Mouse (Mus musculus) adrenal gland, postnatal 10 days (tissue): ENCODE data around the gene Hbb-bt. TPM values are rescaled to one million over a fixed set of nuclear protein-coding genes. Genes with fewer than 3 reads are reported as not detected.
"Not testable (repeated sequence)": the region's sequence is repeated elsewhere in the genome, so short reads cannot be mapped to it uniquely, and the experiment has no call there.

Experiments
- DNase-seq: peaks from one replicate; pipeline ENCODE4 v3.0.0; 2021; ENCODE audit warnings: mixed read lengths
- total RNA-seq, 2 experiments: library from RNA; stranded (reverse); gene quantifications; 2 replicates each; pipeline ENCODE4 v1.2.3; 2021

The Hbb-bt gene
- total RNA-seq, 2 experiments from 2014 or later: 489 to 710 TPM

DNA sequence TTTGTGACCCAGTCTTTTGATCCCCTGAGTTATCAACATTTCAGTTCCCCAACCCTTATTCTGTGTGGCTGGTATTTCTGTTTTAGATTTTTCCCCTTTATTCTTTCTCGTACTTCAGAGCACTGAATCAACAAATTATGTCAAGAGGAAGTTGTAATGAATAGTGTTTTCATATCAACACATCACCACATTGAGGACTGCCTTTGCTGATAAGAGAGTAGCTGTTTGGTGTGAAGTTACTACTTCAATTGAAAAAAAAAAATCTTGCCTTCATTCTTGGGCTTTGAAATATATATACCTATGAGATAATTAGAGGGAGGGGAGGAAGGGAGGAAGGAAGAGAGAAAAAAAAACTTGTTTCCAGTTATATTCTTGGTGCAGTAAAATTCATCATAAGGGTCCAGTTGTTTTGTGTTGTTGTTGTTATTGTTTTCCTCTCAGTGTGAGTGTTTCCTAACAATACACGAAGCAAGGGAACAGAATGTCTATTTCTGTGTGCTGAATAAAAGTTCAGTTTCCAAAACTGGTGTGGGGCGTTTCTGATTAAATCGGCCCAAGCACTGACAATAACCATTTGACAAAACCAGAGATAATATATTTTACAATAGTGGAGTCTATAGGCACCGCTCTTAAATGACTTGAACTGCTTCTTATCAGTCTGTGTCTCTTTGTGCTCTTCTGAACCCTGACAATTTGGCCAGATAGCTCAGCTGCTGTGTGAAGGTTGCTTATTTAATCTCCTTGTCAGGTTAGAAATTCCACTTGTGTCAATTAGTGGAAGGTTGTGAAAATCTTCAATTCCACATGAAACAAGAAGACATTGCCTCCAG is 4.6 kb downstream of the Hbb-bt start:
- no peak for DNase-seq

DNA sequence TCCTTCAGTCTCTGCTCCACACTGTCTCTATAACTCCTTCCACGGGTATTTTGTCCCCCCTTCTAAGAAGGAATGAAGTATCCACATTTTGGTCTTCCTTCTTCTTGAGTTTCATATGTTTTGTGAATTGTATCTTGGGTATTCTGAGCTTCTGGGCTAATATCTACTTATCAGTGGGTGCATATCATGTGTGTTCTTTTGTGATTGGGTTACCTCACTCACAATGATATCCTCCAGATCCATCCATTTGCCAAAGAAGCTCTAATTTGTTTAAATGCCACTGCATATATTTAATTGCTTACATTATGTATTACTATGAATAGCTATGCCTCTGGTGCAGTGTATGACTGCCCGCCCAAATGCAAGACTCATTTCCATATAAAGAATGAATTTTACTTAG is 5.7 kb downstream of the Hbb-bt start:
- DNase-seq: not testable (repeated sequence)

DNA sequence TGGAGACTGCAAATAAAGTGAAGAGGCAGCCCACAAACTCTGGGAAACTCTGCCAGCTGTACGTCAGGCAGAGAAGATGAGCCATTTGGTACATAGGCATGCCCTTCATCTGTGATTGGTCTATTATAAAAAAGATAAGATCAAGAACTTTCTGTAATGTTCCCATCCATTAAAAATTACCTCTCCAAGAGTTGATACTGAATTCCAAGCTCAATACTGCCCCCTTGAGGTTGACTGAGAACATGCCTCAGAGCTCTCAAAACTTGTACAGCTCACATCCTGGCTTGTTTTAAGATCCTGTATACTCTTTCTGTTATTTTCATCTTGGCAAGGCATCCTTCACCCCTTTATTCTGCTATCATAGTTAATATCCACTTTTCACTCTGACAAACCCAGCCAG is 6.9 kb downstream of the Hbb-bt start:
- peak; percentile 21 for DNase-seq

DNA sequence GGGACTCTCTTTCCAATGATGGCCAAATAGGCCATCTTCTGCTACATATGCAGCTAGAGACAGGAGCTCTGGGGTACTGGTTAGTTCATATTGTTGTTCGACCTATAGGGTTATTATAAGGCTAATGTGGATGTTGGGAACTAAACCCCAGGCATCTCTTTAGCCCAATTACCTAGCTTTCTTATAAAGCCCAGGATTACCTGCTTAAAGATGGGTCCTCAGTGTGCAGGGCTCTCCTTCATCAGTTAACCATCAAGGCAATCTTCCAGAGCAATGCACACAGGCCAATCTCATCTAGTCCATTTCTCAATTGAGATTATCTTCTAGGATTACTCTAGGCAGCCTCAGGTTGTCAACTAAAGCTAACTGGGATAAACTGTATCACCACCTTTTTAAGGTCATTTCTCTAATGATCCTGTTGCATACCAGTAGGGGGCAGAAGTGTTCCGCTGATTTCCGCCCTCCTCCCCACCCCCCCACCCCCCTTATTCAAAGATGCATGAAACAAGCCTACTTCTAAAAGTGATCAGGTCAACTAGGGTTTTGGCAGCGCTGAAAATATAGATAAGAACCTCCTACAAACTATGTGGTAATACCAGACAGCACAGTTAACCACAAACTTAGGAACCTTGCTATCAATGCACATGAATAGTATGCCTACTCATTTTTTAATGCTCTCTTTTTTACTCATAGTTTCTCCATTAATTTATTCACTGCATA is 21.0 kb downstream of the Hbb-bt start:
- no peak for DNase-seq

DNA sequence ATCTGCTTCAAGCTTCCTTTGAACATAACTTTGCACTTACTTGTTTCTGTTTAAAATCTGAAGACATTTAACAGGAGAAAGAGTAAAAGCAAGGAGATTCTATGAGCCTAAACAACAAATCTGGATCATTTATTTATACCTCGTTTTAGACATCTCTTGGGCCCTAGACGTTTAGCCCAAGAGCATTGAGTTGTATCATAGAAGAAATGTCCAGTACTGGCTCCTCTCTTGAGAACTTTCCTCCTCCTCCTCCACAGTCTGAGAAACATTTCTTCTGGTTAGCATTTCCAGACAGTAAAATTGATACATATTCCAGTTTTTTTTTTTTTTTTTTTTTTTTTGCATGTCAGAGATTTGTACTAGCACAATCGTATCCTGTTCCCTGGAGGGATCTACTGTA is 22.1 kb downstream of the Hbb-bt start, which contains the start of gene Olfr67:
Olfr67 (minus strand) TSS at position 101 of the 400 bp plus-strand sequence.
- no peak for DNase-seq

DNA sequence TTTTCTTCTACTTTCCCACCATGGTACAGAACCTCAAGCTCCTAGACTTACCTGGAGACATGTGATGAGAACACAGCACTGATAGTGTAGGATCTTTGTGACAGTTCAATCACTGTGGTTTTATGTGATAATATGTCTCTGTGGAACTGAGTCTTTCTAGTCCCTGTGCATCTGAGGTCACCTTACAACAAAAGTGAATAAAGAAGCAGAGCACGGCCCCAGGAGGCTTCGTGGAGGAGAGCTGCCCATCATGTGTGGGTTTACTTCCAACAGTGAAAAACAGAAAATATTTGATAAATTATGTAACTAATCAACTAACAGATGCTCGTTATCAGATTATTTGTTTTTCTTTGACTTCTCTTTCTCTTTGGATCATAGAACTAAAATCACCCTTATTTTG is 34.2 kb downstream of the Hbb-bt start, which contains the start of gene Olfr68:
Olfr68 (minus strand) TSS at position 101 of the 400 bp plus-strand sequence.
- DNase-seq: no peak

DNA sequence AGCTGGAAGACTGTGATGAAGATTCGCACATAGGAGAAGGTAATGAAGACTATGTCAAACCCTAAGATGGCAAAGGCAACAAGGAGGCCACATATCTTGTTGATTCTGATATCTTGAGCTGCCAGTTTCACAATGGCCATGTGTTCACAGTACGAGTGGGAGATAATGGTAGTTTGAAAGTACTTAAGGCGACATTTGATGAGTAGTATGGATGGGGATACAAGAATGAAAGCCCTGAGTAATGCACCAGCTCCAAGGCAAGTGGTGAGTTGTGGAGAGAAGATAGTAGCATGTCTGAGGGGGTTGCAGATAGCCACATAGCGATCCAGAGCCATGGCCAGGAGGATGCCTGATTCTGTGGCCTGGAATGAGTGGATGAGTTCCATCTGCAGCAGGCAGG is 36.1 kb downstream of the Hbb-bt start:
- DNase-seq: not testable (repeated sequence)

DNA sequence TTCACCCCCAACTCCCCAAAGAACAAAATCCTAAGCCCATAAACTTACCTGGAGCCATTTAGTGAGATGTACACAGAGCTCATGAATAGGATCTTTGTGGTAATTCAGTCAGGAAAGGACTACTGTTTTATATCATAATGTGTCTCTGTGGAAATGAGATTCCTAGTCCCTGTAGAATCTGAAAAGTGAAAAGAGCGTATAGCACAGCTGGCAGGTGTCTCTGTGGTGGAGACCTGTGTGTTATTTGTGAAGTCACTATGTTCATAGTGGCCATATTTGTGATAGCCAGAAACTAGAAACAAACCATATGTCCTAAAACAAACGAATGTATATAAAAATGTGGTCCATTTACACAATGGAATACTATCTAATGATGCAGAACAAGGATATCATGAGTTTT is 42.3 kb downstream of the Hbb-bt start, which contains the start of gene Olfr69:
Olfr69 (minus strand) TSS at position 101 of the 400 bp plus-strand sequence.
- DNase-seq: no peak

DNA sequence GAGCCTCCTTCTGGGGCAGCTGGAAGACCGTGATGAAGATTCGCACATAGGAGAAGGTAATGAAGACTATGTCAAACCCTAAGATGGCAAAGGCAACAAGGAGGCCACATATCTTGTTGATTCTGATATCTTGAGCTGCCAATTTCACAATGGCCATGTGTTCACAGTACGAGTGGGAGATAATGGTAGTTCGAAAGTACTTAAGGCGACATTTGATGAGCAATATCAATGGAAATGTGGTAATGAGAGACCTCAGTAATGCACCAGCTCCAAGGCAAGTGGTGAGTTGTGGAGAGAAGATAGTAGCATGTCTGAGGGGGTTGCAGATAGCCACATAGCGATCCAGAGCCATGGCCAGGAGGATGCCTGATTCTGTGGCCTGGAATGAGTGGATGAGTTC is 46.1 kb downstream of the Hbb-bt start:
- not testable (repeated sequence) for DNase-seq

Other genes starting within 250 kb of the Hbb-bt start
- not detected for gene Olfr616, start 244.9 kb downstream of the Hbb-bt start, total RNA-seq
- not detected for gene Olfr617, start 240.9 kb downstream of the Hbb-bt start, total RNA-seq
- gene Olfr618, start 223.9 kb downstream of the Hbb-bt start, total RNA-seq: not detected
- gene Olfr619, start 213.4 kb downstream of the Hbb-bt start, total RNA-seq: not detected
- gene Olfr620, start 201.5 kb downstream of the Hbb-bt start, total RNA-seq: not detected
- gene Olfr622, start 171.3 kb downstream of the Hbb-bt start, total RNA-seq: not detected
- gene Olfr623, start 150.3 kb downstream of the Hbb-bt start, total RNA-seq: not detected
- under 1 TPM; 0.06 to 0.09 TPM for gene Olfr624, start 142.8 kb downstream of the Hbb-bt start, total RNA-seq
- not detected for gene Olfr625-ps1, start 131.3 kb downstream of the Hbb-bt start, total RNA-seq
- not detected for gene Olfr243, start 99.3 kb downstream of the Hbb-bt start, total RNA-seq
- not detected for gene Olfr628, start 83.6 kb downstream of the Hbb-bt start, total RNA-seq
- not detected for gene Olfr629, start 69.1 kb downstream of the Hbb-bt start, total RNA-seq
- gene Olfr630, start 56.7 kb downstream of the Hbb-bt start, total RNA-seq: not detected
- gene Olfr69, start 42.4 kb downstream of the Hbb-bt start, total RNA-seq: not detected
- gene Olfr68, start 34.3 kb downstream of the Hbb-bt start, total RNA-seq: not detected
- not detected for gene Olfr67, start 22.2 kb downstream of the Hbb-bt start, total RNA-seq
- 1,000 to 10,000 TPM; 3,542 to 4,429 TPM for gene Hbb-bs, start 14.1 kb upstream of the Hbb-bt start, total RNA-seq
- gene Hbb-bh2, start 26.5 kb upstream of the Hbb-bt start, total RNA-seq: not detected
- gene Hbb-bh1, start 29.2 kb upstream of the Hbb-bt start, total RNA-seq: not detected
- not detected for gene Hbb-y, start 39.2 kb upstream of the Hbb-bt start, total RNA-seq
- gene Olfr66, start 72.3 kb upstream of the Hbb-bt start, total RNA-seq: not detected
- not detected for gene Olfr64, start 80.5 kb upstream of the Hbb-bt start, total RNA-seq
- gene Olfr65, start 89.5 kb upstream of the Hbb-bt start, total RNA-seq: not detected
- not detected for gene Olfr631, start 114.8 kb upstream of the Hbb-bt start, total RNA-seq
- not detected for gene Olfr632, start 120.4 kb upstream of the Hbb-bt start, total RNA-seq
- gene Olfr633, start 130.4 kb upstream of the Hbb-bt start, total RNA-seq: not detected
- gene Olfr635, start 157.2 kb upstream of the Hbb-bt start, total RNA-seq: not detected
- not detected for gene Olfr638, start 184.8 kb upstream of the Hbb-bt start, total RNA-seq
- under 1 TPM in 1 of 2 experiments, not detected in 1; 0.06 TPM for gene Olfr639, start 203.3 kb upstream of the Hbb-bt start, total RNA-seq
- not detected for gene Olfr640, start 211.6 kb upstream of the Hbb-bt start, total RNA-seq
- gene Olfr641, start 221.4 kb upstream of the Hbb-bt start, total RNA-seq: not detected
- not detected for gene Olfr642, start 238.7 kb upstream of the Hbb-bt start, total RNA-seq
- gene 4930516K23Rik, start 247.4 kb upstream of the Hbb-bt start, total RNA-seq: not detected